Mouse (Mus musculus) cerebellum, adult 11-12 months (tissue): ENCODE measurements at regions not wholly inside any gene's neighbourhood (a gene's known extent, or its start where the extent isn't known, plus 50 kb on each side); places are given as distances from the start of the nearest gene placed in this dataset.

Experiments
- DNase-seq: peaks from one replicate; pipeline ENCODE4 v3.0.0; 2022

GRCm38 (mm10) chr6:70714239-70714638 lies 77.8 kb downstream of the Rpia start:
- peak; percentile 27 for DNase-seq

- DNase-seq: no peak
Observed at GRCm38 (mm10) chr6:70713665-70714064, 78.4 kb downstream of the Rpia start.

GRCm38 (mm10) chr6:70713118-70713517 lies 78.9 kb downstream of the Rpia start:
- DNase-seq: no peak

- peak; percentile 49 for DNase-seq
Observed at GRCm38 (mm10) chr6:70709338-70710055, 82.5 kb downstream of the Rpia start.

- no peak for DNase-seq
Observed at GRCm38 (mm10) chr6:70695596-70695995, 96.4 kb downstream of the Rpia start.
